Mouse (Mus musculus): ENCODE measurements around the gene Kif5c.

The Kif5c gene

GRCm38 (mm10) chr2:49732745-49733655 is 113.9 kb downstream of the Kif5c start:
- in situ Hi-C loops (cut with MboI; ENCODE audit: low pct_unique_long_range_greater_than_20kb in 1 of 2, low sequenced_read_pairs in 2 of 2, unreplicated experiment in 1 of 2), result loop anchor here in 1 of 2 experiments (25.0 kb wide), 1 partner anchor 821 kb away; no protein-coding TSS in a partner anchor

- in situ Hi-C loops (cut with MboI; ENCODE audit: low pct_unique_long_range_greater_than_20kb in 1 of 2, low sequenced_read_pairs in 2 of 2, unreplicated experiment in 1 of 2), result loop anchor here in 1 of 2 experiments (25.0 kb wide), 1 partner anchor 821 kb away; no protein-coding TSS in a partner anchor
Measured at GRCm38 (mm10) chr2:49733656-49734008, 114.5 kb downstream of the Kif5c start.

GRCm38 (mm10) chr2:49734013-49734780 is 115.1 kb downstream of the Kif5c start:
- in situ Hi-C loops (cut with MboI; ENCODE audit: low pct_unique_long_range_greater_than_20kb in 1 of 2, low sequenced_read_pairs in 2 of 2, unreplicated experiment in 1 of 2), result loop anchor here in 1 of 2 experiments (25.0 kb wide), 1 partner anchor 822 kb away; no protein-coding TSS in a partner anchor

GRCm38 (mm10) chr2:49735386-49735785 is 116.3 kb downstream of the Kif5c start:
- in situ Hi-C loops (cut with MboI; ENCODE audit: low pct_unique_long_range_greater_than_20kb in 1 of 2, low sequenced_read_pairs in 2 of 2, unreplicated experiment in 1 of 2), result loop anchor here in 1 of 2 experiments (25.0 kb wide), 1 partner anchor 823 kb away; no protein-coding TSS in a partner anchor

- in situ Hi-C loops (cut with MboI; ENCODE audit: low pct_unique_long_range_greater_than_20kb in 1 of 2, low sequenced_read_pairs in 2 of 2, unreplicated experiment in 1 of 2), result loop anchor here in 1 of 2 experiments (25.0 kb wide), 1 partner anchor 827 kb away; no protein-coding TSS in a partner anchor
Measured at GRCm38 (mm10) chr2:49739046-49739445, 119.9 kb downstream of the Kif5c start.

GRCm38 (mm10) chr2:49741026-49741425 is 121.9 kb downstream of the Kif5c start:
- in situ Hi-C loops (cut with MboI; ENCODE audit: low pct_unique_long_range_greater_than_20kb in 1 of 2, low sequenced_read_pairs in 2 of 2, unreplicated experiment in 1 of 2), result loop anchor here in 1 of 2 experiments (25.0 kb wide), 1 partner anchor 829 kb away; no protein-coding TSS in a partner anchor

GRCm38 (mm10) chr2:49741895-49742734 is 123.0 kb downstream of the Kif5c start:
- in situ Hi-C loops (cut with MboI; ENCODE audit: low pct_unique_long_range_greater_than_20kb in 1 of 2, low sequenced_read_pairs in 2 of 2, unreplicated experiment in 1 of 2), result loop anchor here in 1 of 2 experiments (25.0 kb wide), 1 partner anchor 830 kb away; no protein-coding TSS in a partner anchor

- in situ Hi-C loops (cut with MboI; ENCODE audit: low pct_unique_long_range_greater_than_20kb in 1 of 2, low sequenced_read_pairs in 2 of 2, unreplicated experiment in 1 of 2), result loop anchor here in 1 of 2 experiments (25.0 kb wide), 1 partner anchor 831 kb away; no protein-coding TSS in a partner anchor
Measured at GRCm38 (mm10) chr2:49742919-49743318, 123.8 kb downstream of the Kif5c start.

- in situ Hi-C loops (cut with MboI; ENCODE audit: low pct_unique_long_range_greater_than_20kb in 1 of 2, low sequenced_read_pairs in 2 of 2, unreplicated experiment in 1 of 2), result loop anchor here in 1 of 2 experiments (25.0 kb wide), 1 partner anchor 831 kb away; no protein-coding TSS in a partner anchor
Measured at GRCm38 (mm10) chr2:49743775-49744174, 124.7 kb downstream of the Kif5c start.

- in situ Hi-C loops (cut with MboI; ENCODE audit: low pct_unique_long_range_greater_than_20kb in 1 of 2, low sequenced_read_pairs in 2 of 2, unreplicated experiment in 1 of 2), result loop anchor here in 1 of 2 experiments (25.0 kb wide), 1 partner anchor 832 kb away; no protein-coding TSS in a partner anchor
Measured at GRCm38 (mm10) chr2:49744251-49745093, 125.4 kb downstream of the Kif5c start.

GRCm38 (mm10) chr2:49745094-49745781 is 126.1 kb downstream of the Kif5c start:
- in situ Hi-C loops (cut with MboI; ENCODE audit: low pct_unique_long_range_greater_than_20kb in 1 of 2, low sequenced_read_pairs in 2 of 2, unreplicated experiment in 1 of 2), result loop anchor here in 1 of 2 experiments (25.0 kb wide), 1 partner anchor 833 kb away; no protein-coding TSS in a partner anchor

- in situ Hi-C loops (cut with MboI; ENCODE audit: low pct_unique_long_range_greater_than_20kb in 1 of 2, low sequenced_read_pairs in 2 of 2, unreplicated experiment in 1 of 2), result loop anchor here in 1 of 2 experiments (25.0 kb wide), 1 partner anchor 835 kb away; no protein-coding TSS in a partner anchor
Measured at GRCm38 (mm10) chr2:49746947-49747346, 127.8 kb downstream of the Kif5c start.

- in situ Hi-C loops (cut with MboI; ENCODE audit: low pct_unique_long_range_greater_than_20kb in 1 of 2, low sequenced_read_pairs in 2 of 2, unreplicated experiment in 1 of 2), result loop anchor here in 1 of 2 experiments (25.0 kb wide), 1 partner anchor 835 kb away; no protein-coding TSS in a partner anchor
Measured at GRCm38 (mm10) chr2:49747670-49748069, 128.6 kb downstream of the Kif5c start.

- in situ Hi-C loops (cut with MboI; ENCODE audit: low pct_unique_long_range_greater_than_20kb in 1 of 2, low sequenced_read_pairs in 2 of 2, unreplicated experiment in 1 of 2), result loop anchor here in 1 of 2 experiments (25.0 kb wide), 1 partner anchor 836 kb away; no protein-coding TSS in a partner anchor
Measured at GRCm38 (mm10) chr2:49748628-49749342, 129.7 kb downstream of the Kif5c start.

All from mouse embryonic stem cell (cell line).